Mouse (Mus musculus) E14TG2a.4 (cell line): ENCODE measurements around the gene Nub1.

Source experiments
- H3K27me3 ChIP-seq: 2 replicates; pipeline ENCODE4 v1.6.1; 2014; ENCODE audit warnings: low read length, control low read depth; ENCODE audit not compliant: insufficient read depth
- H3K36me3 ChIP-seq: 2 replicates; pipeline ENCODE4 v1.6.1; 2014; ENCODE audit warnings: low read length, control low read depth; ENCODE audit not compliant: insufficient read depth
- H3K4me1 ChIP-seq: replicated peaks from 2 replicates; pipeline ENCODE4 v1.6.1; 2014; ENCODE audit warnings: low read depth, low read length, control low read depth
- H3K4me3 ChIP-seq: replicated peaks from 2 replicates; pipeline ENCODE4 v1.5.1; 2014; ENCODE audit warnings: mild to moderate bottlenecking, low read length
- H3K9me3 ChIP-seq: 2 replicates; pipeline ENCODE4 v1.6.1; 2014; ENCODE audit warnings: low read length, control low read depth
- CTCF ChIP-seq: conservative IDR thresholded peaks from 2 replicates; pipeline ENCODE4 v1.5.1; 2014; ENCODE audit warnings: low read length
- NANOG ChIP-seq: IDR thresholded peaks from 2 replicates; pipeline ENCODE4 v1.6.1; 2014; ENCODE audit warnings: borderline replicate concordance, low read length, mixed read lengths
- POU5F1 ChIP-seq: IDR thresholded peaks from 2 replicates; pipeline ENCODE4 v1.6.1; 2014; ENCODE audit warnings: low read length, borderline replicate concordance

Nub1 gene

GRCm38 (mm10) chr5:24726901-24727836 is 41.8 kb downstream of the Nub1 start:
- no peak for TF ChIP-seq NANOG
- TF ChIP-seq POU5F1 = no peak
- Histone ChIP-seq H3K36me3 (peaks cover 10% of the 10 kb centered on the region; the same call in 1 of the 2 replicates), H3K4me3 (no peak overlapping the region), H3K4me1 (peaks cover 66% of the 10 kb centered on the region), H3K9me3 (no peaks in the 10 kb centered on the region), H3K27me3 (peaks cover 34% of the 10 kb centered on the region)

GRCm38 (mm10) chr5:24729797-24730487 is 44.6 kb downstream of the Nub1 start:
- TF ChIP-seq POU5F1 (no peak), CTCF (no peak), NANOG (no peak)
- peaks cover 34% of the 10 kb centered on the region for H3K27me3 ChIP-seq
- H3K36me3 ChIP-seq = peaks cover 10% of the 10 kb centered on the region; the same call in 1 of the 2 replicates
- H3K4me1 ChIP-seq = peaks cover 79% of the 10 kb centered on the region
- peak overlapping the region; percentile 85 for H3K4me3 ChIP-seq
- H3K9me3 ChIP-seq = no peaks in the 10 kb centered on the region

- Histone ChIP-seq H3K9me3 (no peaks in the 10 kb centered on the region), H3K4me3 (peak within 1 kb of the TSS; percentile 85), H3K4me1 (peaks cover 79% of the 10 kb centered on the region), H3K27me3 (peaks cover 34% of the 10 kb centered on the region), H3K36me3 (peaks cover 8% of the 10 kb centered on the region; the same call in 1 of the 2 replicates)
- TF ChIP-seq CTCF (no peak), NANOG (no peak), POU5F1 (no peak)
These were observed 45.1 kb downstream of the Nub1 start, which contains the start of gene Wdr86 for GRCm38 (mm10) chr5:24730488-24730871. Gene Wdr86, minus strand, starts transcription at chr5:24730727.

- Histone ChIP-seq H3K36me3 (peaks cover 3% of the 10 kb centered on the region; the same call in 1 of the 2 replicates), H3K27me3 (peaks cover 34% of the 10 kb centered on the region), H3K9me3 (no peaks in the 10 kb centered on the region), H3K4me3 (peak overlapping the region; percentile 85), H3K4me1 (peaks cover 74% of the 10 kb centered on the region)
- TF ChIP-seq NANOG (no peak), CTCF (no peak), POU5F1 (no peak)
These were observed 45.7 kb downstream of the Nub1 start for GRCm38 (mm10) chr5:24730986-24731385.

GRCm38 (mm10) chr5:24733134-24733533 is 47.8 kb downstream of the Nub1 start:
- Histone ChIP-seq H3K4me1 (peaks cover 62% of the 10 kb centered on the region), H3K4me3 (0 out of 2 replicates have a peak overlapping the region, but pooled peaks have one; percentile 10), H3K9me3 (no peaks in the 10 kb centered on the region), H3K27me3 (peaks cover 34% of the 10 kb centered on the region), H3K36me3 (no peaks in the 10 kb centered on the region)
- no peak for TF ChIP-seq POU5F1
- no peak for TF ChIP-seq NANOG
- no peak for TF ChIP-seq CTCF

GRCm38 (mm10) chr5:24733771-24734426 is 48.6 kb downstream of the Nub1 start:
- H3K9me3 ChIP-seq = no peaks in the 10 kb centered on the region

GRCm38 (mm10) chr5:24737595-24737994 is 52.3 kb downstream of the Nub1 start:
- peaks cover 28% of the 10 kb centered on the region for H3K4me1 ChIP-seq
- H3K4me3 ChIP-seq = no peak overlapping the region
- no peak for TF ChIP-seq POU5F1
- no peak for TF ChIP-seq CTCF
- TF ChIP-seq NANOG = no peak
- H3K27me3 ChIP-seq = 0 out of 2 replicates have a peak, but pooled peaks cover 2% of the 10 kb centered on the region
- no peaks in the 10 kb centered on the region for H3K36me3 ChIP-seq
- H3K9me3 ChIP-seq = no peaks in the 10 kb centered on the region

More at GRCm38 (mm10) chr5:24733771-24734426, 48.6 kb downstream of the Nub1 start:
- TF ChIP-seq POU5F1 = no peak
- peak; percentile 55; the same call in 1 of the 2 replicates for TF ChIP-seq NANOG
- TF ChIP-seq CTCF = no peak
- H3K4me3 ChIP-seq = 0 out of 2 replicates have a peak overlapping the region, but pooled peaks have one; percentile 10
- peaks cover 31% of the 10 kb centered on the region for H3K27me3 ChIP-seq
- no peaks in the 10 kb centered on the region for H3K36me3 ChIP-seq
- H3K4me1 ChIP-seq = peaks cover 62% of the 10 kb centered on the region
